Mouse (Mus musculus) embryonic facial prominence, embryonic 15.5 days (tissue): ENCODE measurements around the gene B3gnt3. TPM values are rescaled to one million over a fixed set of nuclear protein-coding genes. Genes with fewer than 3 reads are reported as not detected.

Source experiments
- ATAC-seq: fragments of 200-750 bp; cut with Nextera tagmentation; 2 replicates; pipeline ENCODE4 v1.8.0; 2017; ENCODE audit warnings: low read depth, moderate TSS enrichment; ENCODE audit not compliant: insufficient number of reproducible peaks, low FRiP score, low TSS enrichment
- H3K27ac ChIP-seq: fragments of 300-500 bp; sonication (generic); replicated peaks from 2 replicates; pipeline ENCODE4 v1.5.1; 2015; ENCODE audit warnings: mild to moderate bottlenecking, inconsistent platforms
- H3K27me3 ChIP-seq: fragments of 300-500 bp; sonication (generic); 2 replicates; pipeline ENCODE4 v1.6.1; 2015; ENCODE audit warnings: inconsistent platforms
- H3K36me3 ChIP-seq: fragments of 300-500 bp; sonication (generic); 2 replicates; pipeline ENCODE4 v1.6.1; 2015; ENCODE audit warnings: mild to moderate bottlenecking, inconsistent platforms
- H3K4me1 ChIP-seq: fragments of 300-500 bp; sonication (generic); 2 replicates; pipeline ENCODE4 v1.6.1; 2015; ENCODE audit warnings: inconsistent platforms
- H3K4me2 ChIP-seq: fragments of 300-500 bp; sonication (generic); replicated peaks from 2 replicates; pipeline ENCODE4 v1.6.1; 2015; ENCODE audit warnings: mild to moderate bottlenecking, inconsistent platforms
- H3K4me3 ChIP-seq: fragments of 300-500 bp; sonication (generic); replicated peaks from 2 replicates; pipeline ENCODE4 v1.5.1; 2015; ENCODE audit warnings: mild to moderate bottlenecking, inconsistent platforms
- H3K9ac ChIP-seq: fragments of 300-500 bp; sonication (generic); 2 replicates; pipeline ENCODE4 v1.6.1; 2015; ENCODE audit warnings: inconsistent platforms
- H3K9me3 ChIP-seq: fragments of 300-500 bp; sonication (generic); replicated peaks from 2 replicates; pipeline ENCODE4 v1.6.1; 2016; ENCODE audit warnings: inconsistent platforms
- WGBS: fragments of 180-500 bp; shearing (Covaris S2); methylation state at CpG from one replicate; pipeline ENCODE4 v1.1.7; 2015; 5-methylcytosine and 5-hydroxymethylcytosine counted together
- polyA plus RNA-seq: library from polyadenylated mRNA; unstranded; fragments of >200 nt; fragmentation: Nextera tagmentation; extraction: Ambion mirVana; gene quantifications from 2 replicates; pipeline ENCODE4 v1.2.1, GENCODE M21; 2015

The B3gnt3 gene
- polyA plus RNA-seq, 1 experiment from 2014 or later: 1.1 TPM

GRCm38 (mm10) chr8:71687616-71688015, 14.0 kb downstream of the B3gnt3 start:
- H3K27ac ChIP-seq: no peak overlapping the region
- WGBS: 2% methylated on average over 8 of the region's 8 CpGs
- no peaks in the 10 kb centered on the region for H3K9me3 ChIP-seq
- no peak overlapping the region for H3K4me2 ChIP-seq
- ATAC-seq: no peak
- peaks cover 100% of the 10 kb centered on the region for H3K27me3 ChIP-seq
- H3K36me3 ChIP-seq: no peaks in the 10 kb centered on the region
- peaks cover 27% of the 10 kb centered on the region for H3K4me1 ChIP-seq
- no peak overlapping the region for H3K9ac ChIP-seq
- H3K4me3 ChIP-seq: no peak overlapping the region

DNA sequence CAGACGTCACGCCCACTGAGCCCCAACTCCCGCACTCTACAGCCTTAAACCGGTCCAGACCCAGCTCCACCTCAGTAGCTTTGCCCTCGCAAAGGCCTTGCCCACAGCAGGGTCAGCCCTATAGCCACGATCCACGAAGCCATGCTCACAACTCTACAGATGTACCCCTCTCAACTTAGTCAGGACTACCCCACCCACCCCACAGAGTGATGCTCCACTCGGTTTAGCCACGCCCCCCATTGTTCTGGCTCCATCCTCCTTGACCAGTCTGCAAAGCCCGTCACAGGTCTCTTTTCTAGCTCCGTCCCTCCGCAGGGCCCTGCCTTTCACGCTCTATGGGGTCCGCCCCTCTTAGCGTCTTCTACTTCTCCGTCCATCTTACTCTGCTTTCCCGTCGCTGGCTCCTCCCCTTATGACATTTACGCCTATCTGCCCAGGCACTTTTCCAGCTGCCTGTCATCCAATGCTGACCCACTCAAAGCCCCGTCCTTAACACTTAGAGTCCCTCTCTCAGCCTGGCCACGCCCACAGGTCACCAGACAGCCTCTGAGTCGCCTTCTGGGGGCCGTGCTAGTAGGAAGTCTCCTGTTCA, 15.3 kb downstream of the B3gnt3 start:
- peak overlapping the region; percentile 41 for H3K4me2 ChIP-seq
- no peak overlapping the region for H3K27ac ChIP-seq
- 3% methylated on average over 23 of the region's 23 CpGs for WGBS
- H3K36me3 ChIP-seq: no peaks in the 10 kb centered on the region
- H3K9me3 ChIP-seq: no peaks in the 10 kb centered on the region
- no peak overlapping the region for H3K9ac ChIP-seq
- peaks cover 100% of the 10 kb centered on the region for H3K27me3 ChIP-seq
- peak; percentile 22; the same call in 1 of the 2 replicates for ATAC-seq
- H3K4me1 ChIP-seq: peaks cover 29% of the 10 kb centered on the region
- H3K4me3 ChIP-seq: peak overlapping the region; percentile 16

- Histone ChIP-seq H3K4me2 (peak overlapping the region; percentile 41), H3K36me3 (no peaks in the 10 kb centered on the region), H3K27me3 (peaks cover 100% of the 10 kb centered on the region), H3K4me3 (peak overlapping the region; percentile 16), H3K9ac (no peak overlapping the region), H3K4me1 (peaks cover 34% of the 10 kb centered on the region), H3K9me3 (no peaks in the 10 kb centered on the region), H3K27ac (no peak overlapping the region)
- no peak for ATAC-seq
- WGBS: 6% methylated on average over 29 of the region's 29 CpGs
These were observed 16.0 kb downstream of the B3gnt3 start for GRCm38 (mm10) chr8:71685573-71685972.

DNA sequence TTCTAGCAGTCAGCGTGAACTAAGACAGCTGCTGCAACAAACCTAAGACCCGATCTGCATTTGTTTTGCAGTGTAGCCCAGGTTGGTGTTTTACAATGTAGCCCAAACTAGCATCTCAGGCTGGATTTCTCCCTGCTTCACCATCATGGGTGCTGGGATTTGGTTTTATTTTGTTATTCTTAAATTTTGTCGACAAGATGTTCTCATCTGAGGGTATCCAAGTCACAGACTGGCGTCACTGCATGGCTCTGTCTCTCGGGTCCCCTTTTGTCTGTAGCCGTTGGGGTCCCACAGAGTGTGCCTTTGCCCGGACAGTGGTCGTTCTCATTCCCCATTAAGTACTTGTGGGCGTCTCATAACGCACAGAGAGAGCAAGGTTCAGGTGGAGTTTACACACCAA, 16.9 kb downstream of the B3gnt3 start:
- H3K36me3 ChIP-seq: no peaks in the 10 kb centered on the region
- no peak overlapping the region for H3K9ac ChIP-seq
- peaks cover 100% of the 10 kb centered on the region for H3K27me3 ChIP-seq
- no peak overlapping the region for H3K4me2 ChIP-seq
- ATAC-seq: no peak
- H3K4me1 ChIP-seq: peaks cover 41% of the 10 kb centered on the region
- H3K4me3 ChIP-seq: no peak overlapping the region
- H3K27ac ChIP-seq: no peak overlapping the region
- 16% methylated on average over 10 of the region's 10 CpGs for WGBS
- H3K9me3 ChIP-seq: no peaks in the 10 kb centered on the region

DNA sequence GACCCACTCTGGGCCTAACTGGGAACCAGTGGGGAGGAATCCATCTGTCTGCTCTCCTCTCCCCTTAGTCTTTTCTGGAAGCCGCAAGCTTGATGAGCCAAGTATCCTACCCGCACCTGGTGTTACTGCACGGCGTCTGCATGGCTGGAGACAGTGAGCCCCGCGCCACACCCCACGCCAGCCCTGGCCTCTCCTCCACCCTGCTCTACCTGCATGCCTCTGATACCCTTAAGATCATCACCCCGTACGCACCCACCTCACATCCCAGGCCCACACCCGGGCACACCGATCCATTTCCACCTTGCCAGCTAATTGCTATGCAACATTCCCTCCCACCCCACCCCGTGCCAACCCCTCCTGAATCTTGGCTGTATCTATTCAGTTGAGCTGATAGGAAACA, 18.8 kb downstream of the B3gnt3 start:
- Histone ChIP-seq H3K4me3 (no peak overlapping the region), H3K4me1 (peaks cover 48% of the 10 kb centered on the region), H3K27ac (no peak overlapping the region), H3K9ac (no peak overlapping the region), H3K36me3 (no peaks in the 10 kb centered on the region), H3K4me2 (no peak overlapping the region), H3K27me3 (peaks cover 100% of the 10 kb centered on the region), H3K9me3 (no peaks in the 10 kb centered on the region)
- no peak for ATAC-seq
- 56% methylated on average over 12 of the region's 12 CpGs for WGBS

- H3K27me3 ChIP-seq: peaks cover 92% of the 10 kb centered on the region
- no peak overlapping the region for H3K4me2 ChIP-seq
- H3K27ac ChIP-seq: no peak overlapping the region
- H3K36me3 ChIP-seq: no peaks in the 10 kb centered on the region
- no peak for ATAC-seq
- WGBS: 12% methylated on average over 18 of the region's 18 CpGs
- no peak overlapping the region for H3K9ac ChIP-seq
- H3K4me1 ChIP-seq: peaks cover 42% of the 10 kb centered on the region
- no peaks in the 10 kb centered on the region for H3K9me3 ChIP-seq
- H3K4me3 ChIP-seq: no peak overlapping the region
These were observed 20.1 kb downstream of the B3gnt3 start for GRCm38 (mm10) chr8:71681369-71681915.

GRCm38 (mm10) chr8:71680471-71680870, 21.1 kb downstream of the B3gnt3 start:
- H3K4me2 ChIP-seq: no peak overlapping the region
- H3K4me3 ChIP-seq: 0 out of 2 replicates have a peak overlapping the region, but pooled peaks have one; percentile 3

GRCm38 (mm10) chr8:71679550-71680168, 21.9 kb downstream of the B3gnt3 start:
- no peak for ATAC-seq
- H3K9me3 ChIP-seq: no peaks in the 10 kb centered on the region
- no peaks in the 10 kb centered on the region for H3K36me3 ChIP-seq
- H3K9ac ChIP-seq: no peak overlapping the region
- H3K4me3 ChIP-seq: peak overlapping the region; percentile 28
- H3K4me1 ChIP-seq: peaks cover 40% of the 10 kb centered on the region
- 5% methylated on average over 46 of the region's 46 CpGs for WGBS
- peak overlapping the region; percentile 42 for H3K4me2 ChIP-seq
- no peak overlapping the region for H3K27ac ChIP-seq
- H3K27me3 ChIP-seq: peaks cover 79% of the 10 kb centered on the region

More at GRCm38 (mm10) chr8:71680471-71680870, 21.1 kb downstream of the B3gnt3 start:
- WGBS: 11% methylated on average over 21 of the region's 21 CpGs
- Histone ChIP-seq H3K27me3 (peaks cover 85% of the 10 kb centered on the region), H3K9me3 (no peaks in the 10 kb centered on the region), H3K9ac (no peak overlapping the region), H3K27ac (no peak overlapping the region), H3K4me1 (peaks cover 41% of the 10 kb centered on the region), H3K36me3 (no peaks in the 10 kb centered on the region)
- ATAC-seq: no peak

DNA sequence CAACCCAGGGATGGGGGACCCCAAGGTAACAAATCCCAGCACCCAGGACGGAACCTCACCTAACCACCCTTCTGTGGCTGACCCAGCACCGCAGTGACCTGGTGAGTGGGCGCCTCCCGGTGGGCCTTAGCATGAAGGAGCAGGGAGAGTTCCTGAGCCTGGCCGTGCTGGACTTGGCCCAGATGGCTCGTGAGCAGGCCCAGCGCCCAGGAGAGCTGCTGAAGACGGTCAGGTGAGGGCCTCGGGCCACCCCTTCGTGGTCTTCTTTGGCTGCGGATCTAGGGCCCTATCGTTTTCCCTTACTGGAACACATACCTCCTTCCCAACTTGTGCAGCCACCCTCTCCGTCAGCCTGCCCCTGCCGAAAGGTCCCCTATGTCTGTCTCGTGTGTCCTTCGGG, 22.5 kb downstream of the B3gnt3 start:
- WGBS: 20% methylated on average over 16 of the region's 16 CpGs
- Histone ChIP-seq H3K27me3 (peaks cover 74% of the 10 kb centered on the region), H3K4me3 (peak overlapping the region; percentile 28), H3K36me3 (no peaks in the 10 kb centered on the region), H3K4me2 (peak overlapping the region; percentile 42), H3K9me3 (no peaks in the 10 kb centered on the region), H3K4me1 (peaks cover 40% of the 10 kb centered on the region), H3K9ac (no peak overlapping the region), H3K27ac (no peak overlapping the region)
- ATAC-seq: no peak

GRCm38 (mm10) chr8:71678216-71678615, 23.4 kb downstream of the B3gnt3 start:
- no peak for ATAC-seq
- WGBS: 67% methylated on average over 4 of the region's 4 CpGs
- peaks cover 65% of the 10 kb centered on the region for H3K27me3 ChIP-seq
- no peaks in the 10 kb centered on the region for H3K36me3 ChIP-seq
- H3K27ac ChIP-seq: no peak overlapping the region
- H3K9me3 ChIP-seq: no peaks in the 10 kb centered on the region
- no peak overlapping the region for H3K4me2 ChIP-seq
- H3K4me1 ChIP-seq: peaks cover 40% of the 10 kb centered on the region
- H3K4me3 ChIP-seq: no peak overlapping the region
- no peak overlapping the region for H3K9ac ChIP-seq

- Histone ChIP-seq H3K4me1 (peaks cover 40% of the 10 kb centered on the region), H3K36me3 (no peaks in the 10 kb centered on the region), H3K4me3 (no peak overlapping the region), H3K9me3 (no peaks in the 10 kb centered on the region), H3K4me2 (no peak overlapping the region), H3K9ac (no peak overlapping the region), H3K27ac (no peak overlapping the region), H3K27me3 (peaks cover 58% of the 10 kb centered on the region)
- no peak for ATAC-seq
These were observed 24.0 kb downstream of the B3gnt3 start for GRCm38 (mm10) chr8:71677555-71677954.
